Mouse (Mus musculus) limb, embryonic 12.5 days (tissue): ENCODE measurements around the gene Fbxw14. TPM values are rescaled to one million over a fixed set of nuclear protein-coding genes. Genes with fewer than 3 reads are reported as not detected.
"Not testable (repeated sequence)": the region's sequence is repeated elsewhere in the genome, so short reads cannot be mapped to it uniquely, and the experiment has no call there.

Source experiments
- ATAC-seq: fragments of 200-750 bp; cut with Nextera tagmentation; 2 replicates; pipeline ENCODE4 v1.8.0; 2017; ENCODE audit warnings: low read depth, moderate TSS enrichment; ENCODE audit not compliant: insufficient number of reproducible peaks, insufficient read depth, low FRiP score, low TSS enrichment
- H3K27ac ChIP-seq: fragments of 300-500 bp; sonication (generic); 2 replicates; pipeline ENCODE4 v1.5.1; 2016; ENCODE audit warnings: mild to moderate bottlenecking, moderate library complexity
- H3K27me3 ChIP-seq: fragments of 300-500 bp; sonication (generic); 2 replicates; pipeline ENCODE4 v1.6.1; 2016; ENCODE audit warnings: mild to moderate bottlenecking, moderate library complexity
- H3K36me3 ChIP-seq: fragments of 300-500 bp; sonication (generic); 2 replicates; pipeline ENCODE4 v1.6.1; 2016; ENCODE audit warnings: mild to moderate bottlenecking, moderate library complexity
- H3K4me1 ChIP-seq: fragments of 300-500 bp; sonication (generic); replicated peaks from 2 replicates; pipeline ENCODE4 v1.6.1; 2016
- H3K4me2 ChIP-seq: fragments of 300-500 bp; sonication (generic); 2 replicates; pipeline ENCODE4 v1.6.1; 2016; ENCODE audit warnings: mild to moderate bottlenecking, moderate library complexity
- H3K4me3 ChIP-seq: fragments of 300-500 bp; sonication (generic); replicated peaks from 2 replicates; pipeline ENCODE4 v1.5.1; 2016; ENCODE audit warnings: mild to moderate bottlenecking
- H3K9ac ChIP-seq: fragments of 300-500 bp; sonication (generic); replicated peaks from 2 replicates; pipeline ENCODE4 v1.6.1; 2016; ENCODE audit warnings: mild to moderate bottlenecking, moderate library complexity
- H3K9me3 ChIP-seq: fragments of 300-500 bp; sonication (generic); 2 replicates; pipeline ENCODE4 v1.6.1; 2016; ENCODE audit warnings: mild to moderate bottlenecking, moderate library complexity
- whole genome bisulfite sequencing: fragments of 180-500 bp; shearing (Covaris S2); methylation state at CpG from one replicate; pipeline ENCODE4 v1.1.7; 2016; 5-methylcytosine and 5-hydroxymethylcytosine counted together
- polyA plus RNA-seq: library from polyadenylated mRNA; unstranded; fragments of >200 nt; fragmentation: Nextera tagmentation; extraction: Ambion mirVana; gene quantifications from 2 replicates; pipeline ENCODE4 v1.2.1, GENCODE M21; 2016

The Fbxw14 gene
- polyA plus RNA-seq = not detected in 2 replicates

DNA sequence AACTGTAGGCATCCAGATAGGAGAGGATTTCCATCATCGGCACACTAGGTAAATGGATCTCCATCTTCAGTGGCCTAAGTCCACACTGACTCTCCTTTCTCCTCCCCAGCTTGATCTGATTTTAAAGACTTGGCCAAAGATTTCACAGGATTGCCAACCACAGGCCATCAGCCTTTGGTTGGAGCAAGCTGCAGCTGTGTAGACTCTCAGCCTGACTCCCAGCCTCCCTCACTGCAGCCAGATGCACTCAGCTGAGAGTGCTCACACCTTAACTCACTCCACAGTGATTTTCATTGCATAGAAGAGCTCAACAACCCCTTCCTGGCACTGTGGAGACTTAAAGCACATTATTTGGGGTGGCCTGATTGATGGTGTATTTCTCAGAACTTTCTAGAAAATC is at the start of gene Fbxw14:
TSS of gene Fbxw14 (minus strand) at position 101 of the 400 bp plus-strand sequence.
- not testable (repeated sequence) for H3K4me3 ChIP-seq, H3K4me2 ChIP-seq, H3K27ac ChIP-seq, H3K9ac ChIP-seq, H3K27me3 ChIP-seq, H3K9me3 ChIP-seq, H3K36me3 ChIP-seq, ATAC-seq, H3K4me1 ChIP-seq
- WGBS = no CpG with 5 or more reads among the region's 1 CpGs

DNA sequence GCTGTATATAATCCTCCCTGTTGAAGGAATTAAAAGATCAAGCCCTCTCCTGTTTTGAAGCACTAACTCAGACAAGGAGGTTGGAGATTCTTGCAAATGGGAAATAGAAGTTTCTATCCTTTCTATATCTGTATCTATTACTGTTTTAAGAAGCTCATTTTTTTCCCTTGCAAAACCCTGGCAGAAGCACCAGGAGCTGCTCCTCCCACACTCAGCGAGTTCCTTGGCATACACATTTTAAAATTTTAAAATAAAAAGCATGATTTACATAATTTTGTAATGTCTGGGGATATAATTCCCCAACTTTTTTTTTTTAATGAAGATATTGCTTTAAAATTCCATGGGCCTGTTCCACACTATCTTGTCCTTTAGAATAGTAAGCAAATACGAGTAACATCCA is 24.4 kb downstream of the Fbxw14 start:
- no peaks in the 10 kb centered on the region for H3K27me3 ChIP-seq
- H3K36me3 ChIP-seq = no peaks in the 10 kb centered on the region
- ATAC-seq = no peak
- 64% methylated on average over 2 of the region's 2 CpGs for WGBS
- H3K27ac ChIP-seq = no peak overlapping the region
- H3K4me3 ChIP-seq = no peak overlapping the region
- H3K4me2 ChIP-seq = no peak overlapping the region
- no peaks in the 10 kb centered on the region for H3K4me1 ChIP-seq
- H3K9ac ChIP-seq = no peak overlapping the region
- 0 out of 2 replicates have a peak, but pooled peaks cover 4% of the 10 kb centered on the region for H3K9me3 ChIP-seq

DNA sequence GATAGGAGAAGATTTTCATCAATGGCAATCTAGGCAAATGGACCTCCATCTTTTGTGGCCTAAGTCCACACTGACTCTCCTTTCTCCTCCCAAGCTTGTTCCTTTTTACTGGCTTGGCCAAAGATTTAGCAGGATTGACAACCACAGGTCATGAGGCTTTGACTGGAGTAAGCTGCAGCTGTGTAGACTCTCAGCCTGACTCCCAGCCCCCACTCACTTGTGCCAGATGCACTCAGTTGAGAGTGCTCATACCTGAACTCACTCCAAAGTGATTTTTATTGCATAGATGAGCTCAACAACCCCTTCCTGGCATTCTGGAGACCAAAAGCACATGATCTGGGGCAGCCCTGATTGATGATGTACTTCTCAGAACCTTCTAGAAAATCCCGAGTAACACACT is 52.8 kb downstream of the Fbxw14 start, which contains the start of gene Fbxw20:
TSS of gene Fbxw20 (minus strand) at position 101 of the 400 bp plus-strand sequence.
- H3K9me3 ChIP-seq = no peaks in the 10 kb centered on the region
- H3K4me1 ChIP-seq = no peaks in the 10 kb centered on the region
- no peak within 1 kb of the TSS for H3K27ac ChIP-seq
- H3K27me3 ChIP-seq = no peaks in the 10 kb centered on the region
- WGBS = 78% methylated on average over 1 of the region's 1 CpGs
- H3K4me3 ChIP-seq = no peak within 1 kb of the TSS
- H3K4me2 ChIP-seq = no peak within 1 kb of the TSS
- ATAC-seq = no peak
- H3K9ac ChIP-seq = no peak within 1 kb of the TSS
- no peaks in the 10 kb centered on the region for H3K36me3 ChIP-seq

Other genes with a start within 250 kb of the Fbxw14 start
- gene Shisa5, start 249.1 kb downstream of the Fbxw14 start, polyA plus RNA-seq = 49.1 and 55.2 TPM in 2 replicates
- gene Trex1, start 227.9 kb downstream of the Fbxw14 start, polyA plus RNA-seq = 7.1 and 7.5 TPM in 2 replicates
- gene Atrip, start 213.6 kb downstream of the Fbxw14 start, polyA plus RNA-seq = 31.6 and 33.4 TPM in 2 replicates
- 12.8 and 13.9 TPM in 2 replicates for gene Ccdc51, start 205.2 kb downstream of the Fbxw14 start, polyA plus RNA-seq
- gene Tma7, start 205.1 kb downstream of the Fbxw14 start, polyA plus RNA-seq = 840 and 867 TPM in 2 replicates
- 22.2 and 25.7 TPM in 2 replicates for gene Plxnb1, start 192.3 kb downstream of the Fbxw14 start, polyA plus RNA-seq
- gene Fbxw21, start 125.6 kb downstream of the Fbxw14 start, polyA plus RNA-seq = not detected in 2 replicates
- not detected in 2 replicates for gene Fbxw13, start 91.7 kb downstream of the Fbxw14 start, polyA plus RNA-seq
- not detected in 2 replicates for gene Fbxw20, start 52.9 kb downstream of the Fbxw14 start, polyA plus RNA-seq
- not detected in 2 replicates for gene Fbxw28, start 52.0 kb upstream of the Fbxw14 start, polyA plus RNA-seq
- not detected in 2 replicates for gene Fbxw22, start 116.6 kb upstream of the Fbxw14 start, polyA plus RNA-seq
- gene Fbxw16, start 161.5 kb upstream of the Fbxw14 start, polyA plus RNA-seq = not detected in 2 replicates
- not detected in 2 replicates for gene Fbxw19, start 208.2 kb upstream of the Fbxw14 start, polyA plus RNA-seq